Mouse (Mus musculus): ENCODE data around the gene Crtc3. TPM values are rescaled to one million over a fixed set of nuclear protein-coding genes. Genes with fewer than 3 reads are reported as not detected.

The Crtc3 gene
- polyA plus RNA-seq, 1 experiment from 2014 or later = 22.6 TPM

DNA sequence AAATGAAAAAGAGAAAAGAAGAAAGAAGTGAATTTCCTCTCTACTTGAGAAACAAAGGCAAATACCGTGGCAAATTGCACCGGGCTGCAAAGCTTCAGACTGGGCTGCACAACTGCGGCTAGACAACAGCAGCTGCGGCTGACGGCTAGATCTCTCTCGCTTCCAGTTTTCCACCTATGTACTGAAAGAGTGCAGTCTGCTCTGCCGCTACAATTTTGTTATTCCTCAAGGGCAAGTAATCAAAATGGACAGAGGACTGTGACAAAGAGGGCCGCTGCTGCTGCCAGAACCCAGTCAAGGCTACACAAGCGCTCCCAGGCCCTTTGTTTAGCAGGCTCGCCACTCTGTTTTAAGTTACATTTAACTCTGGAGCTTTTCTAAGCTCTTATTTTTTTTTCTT, 35.6 kb downstream of the Crtc3 start:
- Histone ChIP-seq H3K4me1 (peaks cover 28% of the 10 kb centered on the region), H3K36me3 (no peaks in the 10 kb centered on the region), H3K4me3 (replicated peaks) (no peak overlapping the region), H3K27ac (no peak overlapping the region; the same call in 1 of the 2 replicates), H3K9me3 (no peaks in the 10 kb centered on the region), H3K4me2 (no peak overlapping the region), H3K9ac (no peak overlapping the region), H3K27me3 (replicated peaks) (no peaks in the 10 kb centered on the region)
- 63% methylated on average over 10 of the region's 10 CpGs for WGBS
- ATAC-seq (ENCODE audit: insufficient read depth, low FRiP score, low read depth) = no peak

DNA sequence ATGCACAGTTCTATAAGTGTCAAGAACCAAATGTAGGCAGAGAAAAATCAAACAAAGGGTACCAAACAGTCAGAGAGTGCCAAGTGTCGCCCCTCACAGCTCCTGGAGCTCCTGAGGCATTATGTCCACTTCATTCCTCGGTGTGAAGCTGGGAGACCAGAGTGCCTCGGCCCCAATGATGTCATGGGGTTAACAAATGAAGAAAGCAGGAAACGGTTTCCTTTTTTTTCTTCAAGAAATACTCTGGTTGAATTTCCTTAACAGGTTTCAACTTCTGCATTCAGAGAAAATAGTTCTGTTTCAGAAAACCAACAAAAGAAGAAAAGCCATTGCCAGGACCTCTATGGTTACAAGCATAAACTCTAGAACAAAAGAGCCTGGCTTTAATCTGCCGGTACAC, 36.4 kb downstream of the Crtc3 start:
- WGBS = 44% methylated on average over 5 of the region's 5 CpGs
- H3K27ac ChIP-seq = peak overlapping the region; percentile 42; the same call in 1 of the 2 replicates
- no peaks in the 10 kb centered on the region for H3K27me3 ChIP-seq (replicated peaks)
- no peak overlapping the region for H3K4me3 ChIP-seq (replicated peaks)
- no peaks in the 10 kb centered on the region for H3K36me3 ChIP-seq
- no peak overlapping the region for H3K4me2 ChIP-seq
- no peak overlapping the region for H3K9ac ChIP-seq
- H3K9me3 ChIP-seq = no peaks in the 10 kb centered on the region
- peaks cover 27% of the 10 kb centered on the region for H3K4me1 ChIP-seq
- ATAC-seq (ENCODE audit: insufficient read depth, low FRiP score, low read depth) = no peak

DNA sequence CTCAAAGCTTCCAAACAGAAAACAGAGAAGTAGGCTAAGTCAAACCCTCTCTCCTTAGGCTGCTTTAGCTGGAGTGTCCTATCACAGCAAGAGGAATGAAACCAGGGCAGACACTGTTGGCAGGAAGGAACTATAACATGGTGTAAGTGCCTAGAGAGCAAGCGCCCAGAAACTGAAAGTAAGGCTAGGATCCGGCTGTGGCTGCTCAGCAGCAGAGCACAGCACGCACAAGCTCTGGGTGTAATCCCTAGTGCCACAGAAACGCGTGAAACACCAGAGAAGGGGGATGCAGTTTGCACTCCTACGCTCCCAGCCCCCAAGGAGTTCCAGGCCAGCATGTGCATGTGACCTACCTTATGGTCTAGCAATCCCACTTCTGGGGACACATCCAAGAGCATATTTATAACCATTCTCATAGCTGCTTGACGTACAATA, 41.2 kb downstream of the Crtc3 start:
- Histone ChIP-seq H3K4me2 (no peak overlapping the region), H3K36me3 (no peaks in the 10 kb centered on the region), H3K4me1 (peaks cover 13% of the 10 kb centered on the region), H3K4me3 (replicated peaks) (no peak overlapping the region), H3K27me3 (replicated peaks) (no peaks in the 10 kb centered on the region), H3K9me3 (no peaks in the 10 kb centered on the region), H3K27ac (peak overlapping the region; percentile 63; the same call in 1 of the 2 replicates), H3K9ac (no peak overlapping the region)
- WGBS = 60% methylated on average over 7 of the region's 7 CpGs
- no peak; the same call in 1 of the 2 replicates for ATAC-seq (ENCODE audit: insufficient read depth, low FRiP score, low read depth)

DNA sequence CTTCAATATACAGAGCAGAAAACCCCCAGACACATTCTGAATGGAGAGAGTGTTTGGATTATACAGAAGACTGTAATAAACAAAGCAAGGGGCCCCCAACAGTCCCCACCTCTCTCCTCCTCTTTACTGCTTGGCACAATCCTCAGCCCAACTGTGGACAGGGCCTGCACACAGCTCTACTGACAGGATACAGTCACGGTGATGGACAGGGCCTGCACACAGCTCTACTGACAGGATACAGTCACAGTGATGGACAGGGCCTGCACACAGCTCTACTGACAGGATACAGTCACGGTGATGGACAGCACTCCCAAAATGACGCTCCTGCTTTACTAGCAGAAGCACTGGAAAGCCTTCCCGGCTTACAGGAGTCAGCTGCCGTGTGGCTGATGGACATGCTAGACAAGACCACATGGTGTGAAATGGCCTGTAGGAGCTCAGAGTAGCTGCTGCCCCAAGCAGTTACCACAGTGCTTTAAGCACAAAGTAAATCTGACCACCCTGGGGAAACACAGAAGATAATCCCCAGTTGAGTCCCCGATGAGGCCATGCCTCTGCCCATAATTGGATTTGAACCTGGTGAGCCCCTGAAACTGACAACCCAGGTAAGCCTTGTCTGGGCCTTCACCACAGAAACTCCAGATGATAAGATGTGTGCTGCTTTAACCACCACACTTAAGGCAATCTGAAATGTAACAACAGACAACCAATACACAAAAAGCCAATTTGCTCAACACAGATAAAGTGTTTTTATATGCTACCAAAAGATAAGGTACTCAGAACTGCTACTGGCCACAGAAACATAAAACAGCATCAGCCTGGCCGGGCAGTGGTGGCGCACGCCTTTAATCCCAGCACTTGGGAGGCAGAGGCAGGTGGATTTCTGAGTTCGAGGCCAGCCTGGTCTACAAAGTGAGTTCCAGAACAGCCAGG, 42.3 kb downstream of the Crtc3 start:
- H3K4me1 ChIP-seq = peaks cover 22% of the 10 kb centered on the region
- H3K4me3 ChIP-seq (replicated peaks) = no peak overlapping the region
- no peaks in the 10 kb centered on the region for H3K27me3 ChIP-seq (replicated peaks)
- no peak for ATAC-seq (ENCODE audit: insufficient read depth, low FRiP score, low read depth)
- H3K9ac ChIP-seq = no peak overlapping the region
- peak overlapping the region; percentile 40; the same call in 1 of the 2 replicates for H3K27ac ChIP-seq
- no peaks in the 10 kb centered on the region for H3K36me3 ChIP-seq
- no peak overlapping the region for H3K4me2 ChIP-seq
- no peaks in the 10 kb centered on the region for H3K9me3 ChIP-seq
- 67% methylated on average over 10 of the region's 10 CpGs for WGBS

DNA sequence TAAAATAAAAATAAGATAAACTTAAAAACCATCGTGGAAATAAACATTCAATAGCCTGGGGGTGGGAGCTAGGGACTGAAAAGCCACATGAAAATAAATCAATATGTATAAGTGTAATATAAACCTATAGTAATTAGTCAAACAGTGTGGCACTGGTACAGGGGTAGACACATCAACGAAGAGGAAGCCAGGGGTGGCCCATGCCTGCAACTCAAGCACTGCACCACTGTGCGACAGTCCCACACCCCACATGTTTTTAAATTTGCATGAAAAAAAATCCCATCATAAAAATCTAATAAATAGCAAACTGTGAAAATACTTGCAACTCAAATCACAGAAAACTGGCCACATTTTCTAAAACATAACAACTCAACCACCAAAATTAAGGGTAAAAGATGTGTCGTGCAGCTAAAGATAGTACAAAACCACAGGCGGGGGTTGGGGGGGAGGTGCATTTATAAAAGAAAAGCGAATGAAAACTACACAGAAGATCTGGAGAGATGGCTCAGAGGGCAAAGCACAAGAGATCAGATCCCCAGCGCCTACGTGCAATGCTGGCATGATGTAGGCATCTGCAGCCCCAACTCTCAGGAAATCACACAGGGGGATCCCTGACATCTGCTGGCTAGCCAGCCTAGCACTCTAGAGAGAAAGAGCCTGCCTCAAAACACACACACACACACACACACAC, 45.6 kb downstream of the Crtc3 start:
- Histone ChIP-seq H3K27ac (no peak overlapping the region), H3K27me3 (replicated peaks) (no peaks in the 10 kb centered on the region), H3K9me3 (no peaks in the 10 kb centered on the region), H3K4me3 (replicated peaks) (no peak overlapping the region), H3K36me3 (no peaks in the 10 kb centered on the region), H3K9ac (no peak overlapping the region), H3K4me1 (peaks cover 25% of the 10 kb centered on the region), H3K4me2 (no peak overlapping the region)
- no peak for ATAC-seq (ENCODE audit: insufficient read depth, low FRiP score, low read depth)
- WGBS = 62% methylated on average over 8 of the region's 8 CpGs

DNA sequence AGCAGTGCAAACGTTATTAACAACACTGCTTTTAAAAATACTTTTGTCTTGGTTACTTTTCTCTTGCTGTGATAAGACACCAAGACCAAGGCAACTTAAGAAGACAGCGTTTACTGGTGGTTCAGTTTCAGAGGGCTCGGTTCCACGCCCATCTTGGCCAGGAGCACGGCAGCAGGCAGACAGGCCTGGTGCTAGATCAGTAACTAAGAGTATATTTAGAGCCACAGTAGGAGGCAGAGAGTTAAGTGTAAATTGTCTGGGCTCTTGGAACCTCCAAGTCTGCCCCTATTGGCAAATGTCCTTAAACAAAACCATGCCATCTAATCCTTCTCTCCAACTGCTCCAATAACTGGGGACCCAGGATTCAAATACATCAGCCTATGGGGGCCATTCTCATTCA, 46.1 kb downstream of the Crtc3 start:
- Histone ChIP-seq H3K4me2 (no peak overlapping the region), H3K27me3 (replicated peaks) (no peaks in the 10 kb centered on the region), H3K27ac (0 out of 2 replicates have a peak overlapping the region, but pooled peaks have one; percentile 38), H3K36me3 (no peaks in the 10 kb centered on the region), H3K4me1 (peaks cover 25% of the 10 kb centered on the region), H3K4me3 (replicated peaks) (no peak overlapping the region), H3K9ac (no peak overlapping the region), H3K9me3 (no peaks in the 10 kb centered on the region)
- no peak for ATAC-seq (ENCODE audit: insufficient read depth, low FRiP score, low read depth)
- WGBS = 55% methylated on average over 5 of the region's 5 CpGs

DNA sequence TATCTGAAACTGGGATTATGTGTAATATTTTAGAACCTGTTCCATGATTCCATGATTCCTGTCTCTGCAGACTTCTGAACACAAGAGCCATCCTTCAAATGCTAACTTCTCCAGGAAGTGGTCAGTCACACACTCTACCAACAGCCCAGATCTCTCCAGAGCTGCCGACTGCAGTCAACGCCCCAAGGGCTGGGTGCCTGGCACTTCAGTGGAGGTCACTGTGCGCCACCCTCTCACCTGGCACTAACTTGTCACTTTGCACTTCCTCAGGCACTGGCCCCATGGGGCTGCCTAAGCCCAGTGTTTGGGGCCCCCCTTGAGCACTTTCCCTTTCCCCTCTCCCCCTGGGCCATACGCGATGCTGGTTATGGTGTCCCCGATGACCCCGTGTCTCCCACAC, 46.8 kb downstream of the Crtc3 start:
- H3K4me3 ChIP-seq (replicated peaks) = no peak overlapping the region
- H3K4me1 ChIP-seq = peaks cover 27% of the 10 kb centered on the region
- H3K9ac ChIP-seq = no peak overlapping the region
- no peaks in the 10 kb centered on the region for H3K9me3 ChIP-seq
- H3K4me2 ChIP-seq = no peak overlapping the region
- H3K27ac ChIP-seq = 0 out of 2 replicates have a peak overlapping the region, but pooled peaks have one; percentile 38
- H3K27me3 ChIP-seq (replicated peaks) = no peaks in the 10 kb centered on the region
- WGBS = 57% methylated on average over 7 of the region's 7 CpGs
- ATAC-seq (ENCODE audit: insufficient read depth, low FRiP score, low read depth) = no peak
- H3K36me3 ChIP-seq = no peaks in the 10 kb centered on the region

DNA sequence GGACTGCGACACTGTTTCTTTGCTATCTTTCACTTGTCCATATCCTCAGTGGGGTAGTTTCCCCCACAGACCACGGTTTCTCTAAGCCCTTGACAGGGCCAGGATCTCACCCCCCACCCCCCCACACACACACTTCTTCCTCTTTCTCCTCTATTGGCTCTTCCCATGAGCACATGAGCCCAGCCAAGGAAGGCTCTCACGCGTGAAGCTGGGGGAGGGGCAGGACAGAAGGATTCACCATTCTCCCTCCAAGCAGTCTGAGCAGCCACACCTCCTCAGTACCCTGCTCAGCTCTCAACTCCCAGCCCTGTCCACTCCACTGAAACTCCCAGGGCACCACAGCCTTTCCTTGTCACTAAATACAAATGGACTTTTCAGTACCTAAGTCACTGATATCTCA, 47.2 kb downstream of the Crtc3 start:
- ATAC-seq (ENCODE audit: insufficient read depth, low FRiP score, low read depth) = no peak
- H3K4me2 ChIP-seq = no peak overlapping the region
- whole genome bisulfite sequencing = 14% methylated on average over 4 of the region's 4 CpGs
- no peak overlapping the region for H3K9ac ChIP-seq
- no peaks in the 10 kb centered on the region for H3K36me3 ChIP-seq
- H3K4me3 ChIP-seq (replicated peaks) = no peak overlapping the region
- H3K4me1 ChIP-seq = peaks cover 30% of the 10 kb centered on the region
- H3K27ac ChIP-seq = no peak overlapping the region
- H3K9me3 ChIP-seq = no peaks in the 10 kb centered on the region
- H3K27me3 ChIP-seq (replicated peaks) = no peaks in the 10 kb centered on the region

DNA sequence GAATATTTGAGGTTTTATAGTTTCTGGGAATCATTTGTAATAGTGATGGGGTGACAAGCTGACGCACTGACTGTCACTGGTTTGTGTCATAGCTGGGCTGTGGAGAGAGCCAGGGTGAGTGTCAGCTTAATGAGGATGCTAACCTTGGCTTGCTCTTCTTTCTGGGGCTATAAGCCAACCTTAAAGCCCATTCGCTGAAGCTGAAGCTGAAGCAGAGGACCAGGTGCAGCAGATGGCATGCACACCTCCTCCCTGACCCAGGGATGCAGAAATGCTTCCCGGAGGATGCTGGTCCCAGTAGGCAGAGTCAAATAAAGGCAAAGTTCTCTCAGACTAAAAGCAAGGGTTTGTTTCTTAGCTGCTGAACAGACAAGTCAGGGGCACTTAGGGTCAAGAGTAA, 48.7 kb downstream of the Crtc3 start:
- H3K36me3 ChIP-seq = no peaks in the 10 kb centered on the region
- H3K4me2 ChIP-seq = no peak overlapping the region
- no peaks in the 10 kb centered on the region for H3K27me3 ChIP-seq (replicated peaks)
- no peak for ATAC-seq (ENCODE audit: insufficient read depth, low FRiP score, low read depth)
- H3K4me1 ChIP-seq = peaks cover 30% of the 10 kb centered on the region
- no peak overlapping the region for H3K4me3 ChIP-seq (replicated peaks)
- H3K27ac ChIP-seq = no peak overlapping the region
- WGBS = 75% methylated on average over 3 of the region's 3 CpGs
- no peak overlapping the region for H3K9ac ChIP-seq
- no peaks in the 10 kb centered on the region for H3K9me3 ChIP-seq

DNA sequence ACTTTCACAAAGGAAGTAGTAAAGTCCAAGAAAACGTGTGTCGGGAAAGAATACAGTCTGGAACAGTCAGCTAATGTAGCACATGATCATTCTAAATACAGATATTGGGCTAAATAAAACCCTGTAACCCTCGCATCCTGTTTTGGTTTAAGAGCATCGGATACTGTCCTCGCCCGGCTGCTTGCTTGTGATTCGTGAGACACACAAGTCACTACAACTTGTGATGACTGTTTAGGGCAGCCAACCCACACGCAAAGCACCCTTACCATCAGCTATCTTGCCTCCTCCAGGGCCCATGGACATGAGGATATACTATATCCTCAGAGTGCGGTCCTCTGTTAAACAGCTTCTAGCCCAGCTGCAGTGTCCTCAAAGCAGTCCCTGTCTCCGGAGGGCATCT, 50.2 kb downstream of the Crtc3 start:
- no peak for ATAC-seq (ENCODE audit: insufficient read depth, low FRiP score, low read depth)
- no peak overlapping the region for H3K4me3 ChIP-seq (replicated peaks)
- peaks cover 30% of the 10 kb centered on the region for H3K4me1 ChIP-seq
- H3K27me3 ChIP-seq (replicated peaks) = no peaks in the 10 kb centered on the region
- H3K27ac ChIP-seq = no peak overlapping the region
- no peaks in the 10 kb centered on the region for H3K36me3 ChIP-seq
- 77% methylated on average over 10 of the region's 10 CpGs for WGBS
- no peaks in the 10 kb centered on the region for H3K9me3 ChIP-seq
- no peak overlapping the region for H3K4me2 ChIP-seq
- no peak overlapping the region for H3K9ac ChIP-seq

DNA sequence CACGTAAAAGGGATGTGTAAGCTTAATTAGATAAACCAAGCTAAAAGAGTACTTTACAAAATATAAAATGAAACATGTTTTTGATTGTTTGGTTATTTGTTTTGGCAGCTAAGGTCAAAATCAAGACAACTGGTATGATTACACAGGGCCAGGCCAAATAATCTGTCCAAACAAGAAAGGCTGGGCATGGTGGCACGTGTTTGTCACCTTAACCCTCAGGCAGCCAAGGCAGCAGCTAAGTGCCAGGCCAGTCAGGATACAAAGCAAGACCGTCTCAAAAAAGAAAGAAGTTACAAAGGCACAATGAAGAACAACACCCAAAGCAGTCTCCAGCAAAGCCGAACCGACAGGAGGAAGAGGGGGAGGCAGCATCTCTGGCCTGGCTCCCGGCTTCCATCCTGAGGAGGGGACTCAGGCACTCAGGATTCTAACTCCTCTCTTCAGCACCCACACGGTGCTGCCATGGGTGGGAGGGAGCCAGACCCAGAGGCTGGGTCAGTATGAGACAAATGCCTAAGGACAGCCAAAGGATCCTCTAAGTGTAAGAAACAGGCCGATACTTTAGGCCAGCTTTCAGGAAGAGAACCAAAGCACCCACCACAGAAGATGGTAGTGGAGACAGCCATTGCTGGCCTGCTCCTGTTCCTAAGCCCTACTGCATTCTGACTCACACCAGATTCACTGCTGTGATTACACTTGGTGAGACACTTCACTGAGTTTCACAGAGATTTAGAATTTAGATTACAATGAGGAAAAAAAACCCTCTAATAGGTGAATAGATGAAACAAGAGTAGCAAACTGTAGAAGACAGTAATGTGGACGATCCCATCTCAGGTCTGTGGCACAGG, 51.5 kb downstream of the Crtc3 start:
- H3K27ac ChIP-seq = no peak overlapping the region
- ATAC-seq (ENCODE audit: insufficient read depth, low FRiP score, low read depth) = no peak
- H3K27me3 ChIP-seq (replicated peaks) = no peaks in the 10 kb centered on the region
- peaks cover 24% of the 10 kb centered on the region for H3K4me1 ChIP-seq
- H3K36me3 ChIP-seq = no peaks in the 10 kb centered on the region
- no peak overlapping the region for H3K9ac ChIP-seq
- no peak overlapping the region for H3K4me2 ChIP-seq
- H3K4me3 ChIP-seq (replicated peaks) = no peak overlapping the region
- H3K9me3 ChIP-seq = no peaks in the 10 kb centered on the region
- WGBS = 57% methylated on average over 9 of the region's 9 CpGs
